Mouse (Mus musculus): Measurements from ENCODE around the gene Cd2.
A peak's percentile ranks its signal among the peaks of the same experiment; 100 is the strongest.

Cd2 gene

GRCm38 (mm10) chr3:101287911-101288311, at the start of gene Cd2:
Cd2 (minus strand) TSS chr3:101287939.
- no peak for DNase-seq (ENCODE audit: low spot score in 2 of 2)

GRCm38 (mm10) chr3:101328617-101329016, 40.9 kb upstream of the Cd2 start:
- no peak for DNase-seq (ENCODE audit: low spot score in 2 of 2)

DNA sequence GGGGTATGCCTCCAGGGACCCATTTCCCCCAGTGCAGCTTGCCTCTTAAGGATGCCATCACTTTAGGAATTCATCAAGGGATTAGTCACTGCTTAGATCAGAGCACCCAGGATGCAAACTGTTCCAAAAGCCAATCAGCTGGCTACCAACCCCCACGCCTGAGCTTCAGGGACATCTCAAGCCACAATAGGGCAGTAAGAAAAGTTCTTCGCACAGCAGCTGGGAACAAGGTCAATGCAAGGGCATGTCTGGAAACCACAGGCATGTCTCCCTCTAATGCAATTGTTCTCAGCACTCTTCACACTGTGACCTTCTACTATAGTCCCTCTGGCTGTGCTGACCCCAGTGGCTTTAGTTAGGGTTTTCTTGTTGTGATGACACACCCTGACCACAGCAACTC, 39.5 kb upstream of the Cd2 start:
- DNase-seq (ENCODE audit: low spot score in 2 of 2): no peak

DNA sequence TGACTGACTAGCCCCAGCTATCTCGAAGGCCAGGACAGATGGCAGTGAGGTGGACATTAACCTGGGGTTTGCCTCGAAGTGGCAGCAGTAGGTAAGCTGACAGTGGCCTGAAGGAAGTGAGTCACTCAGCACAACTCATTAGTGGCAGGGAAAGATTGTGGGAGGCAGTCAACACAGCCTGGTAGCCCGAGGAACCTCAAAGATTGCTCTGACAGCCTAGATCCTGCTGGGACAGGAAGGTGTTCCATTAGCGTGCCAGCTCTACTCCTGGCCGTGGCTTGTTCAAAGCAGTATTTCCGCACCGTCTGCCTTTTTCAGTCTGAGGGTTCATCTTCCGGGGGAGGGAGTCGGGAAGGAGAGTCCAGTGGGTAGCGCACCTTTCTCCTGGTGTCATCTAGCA, 34.7 kb upstream of the Cd2 start:
- DNase-seq (ENCODE audit: low spot score in 2 of 2): no peak

DNA sequence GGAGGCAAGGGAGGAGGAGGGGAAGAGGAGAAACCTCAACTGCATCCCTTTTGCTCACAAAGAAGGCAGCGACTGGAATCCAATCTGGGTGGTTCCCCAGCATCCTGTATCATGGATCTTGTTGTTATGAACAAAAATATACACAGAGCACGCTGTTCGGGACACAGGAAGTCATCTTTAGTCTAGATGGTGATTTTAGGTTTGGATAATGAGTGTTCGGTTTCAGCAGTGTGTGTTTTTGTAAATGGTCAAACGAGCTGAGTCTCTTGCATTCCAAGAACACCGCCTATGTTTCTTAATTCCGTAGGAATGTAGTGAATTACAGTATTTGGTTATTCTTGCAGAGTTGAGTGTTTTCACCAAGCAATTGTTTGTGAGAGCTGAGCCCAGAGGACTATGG, 33.1 kb upstream of the Cd2 start:
- no peak for DNase-seq (ENCODE audit: low spot score in 2 of 2)

DNA sequence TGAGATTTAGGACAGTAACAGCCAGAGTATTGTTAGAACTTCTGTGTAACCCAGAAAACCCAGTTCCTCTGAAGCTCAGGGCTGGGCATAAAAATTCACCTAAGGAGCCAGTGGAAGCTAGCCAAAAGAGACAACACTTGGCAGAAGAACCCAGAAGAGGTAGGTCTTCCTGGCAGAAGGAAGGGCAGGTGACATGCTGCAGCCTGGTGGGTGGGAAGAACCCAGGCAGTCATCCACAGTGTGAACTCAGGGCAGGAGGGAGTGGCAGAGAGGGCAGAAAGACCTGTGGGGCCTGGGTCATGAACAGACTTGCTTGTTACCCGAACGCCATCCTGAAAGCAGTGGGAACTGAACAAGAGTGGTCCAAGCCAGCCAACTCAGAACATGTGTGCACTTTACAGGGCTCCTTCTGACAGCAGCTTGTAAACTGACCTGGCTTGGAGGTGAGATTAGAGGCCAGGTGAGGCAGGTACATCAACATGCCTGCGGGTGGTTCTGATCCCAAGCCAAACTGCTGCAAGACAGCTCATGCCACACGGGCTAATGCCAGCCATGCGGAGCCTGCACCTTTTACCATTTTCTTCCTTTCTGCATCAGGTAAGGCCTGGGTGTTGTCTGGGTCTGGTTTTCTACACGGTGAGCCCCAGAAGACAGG, 30.9 kb upstream of the Cd2 start:
- DNase-seq (ENCODE audit: low spot score in 2 of 2): no peak

GRCm38 (mm10) chr3:101318115-101318514, 30.4 kb upstream of the Cd2 start:
- no peak for DNase-seq (ENCODE audit: low spot score in 2 of 2)

DNA sequence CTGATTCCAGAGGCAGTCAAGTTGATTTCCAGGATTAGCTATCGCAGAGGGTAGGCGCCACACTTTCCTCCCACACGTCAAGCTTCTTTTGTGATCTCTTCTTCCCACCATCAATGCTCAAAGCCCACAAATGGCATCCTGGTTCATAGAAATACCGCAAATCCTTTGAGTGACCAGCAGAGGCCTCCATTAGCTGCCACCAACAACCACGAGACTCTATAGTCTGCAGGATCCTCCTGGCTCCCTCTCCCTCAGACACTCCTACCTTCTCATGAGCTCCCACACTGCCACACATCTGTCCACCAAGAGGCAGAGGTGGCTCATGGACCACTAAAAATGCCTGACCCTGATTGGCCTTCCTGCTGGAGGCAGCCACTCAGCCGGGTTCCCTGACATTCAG, 27.2 kb upstream of the Cd2 start:
- DNase-seq (ENCODE audit: low spot score in 2 of 2): no peak

GRCm38 (mm10) chr3:101313266-101314051, 25.7 kb upstream of the Cd2 start:
- no peak for DNase-seq (ENCODE audit: low spot score in 2 of 2)

DNA sequence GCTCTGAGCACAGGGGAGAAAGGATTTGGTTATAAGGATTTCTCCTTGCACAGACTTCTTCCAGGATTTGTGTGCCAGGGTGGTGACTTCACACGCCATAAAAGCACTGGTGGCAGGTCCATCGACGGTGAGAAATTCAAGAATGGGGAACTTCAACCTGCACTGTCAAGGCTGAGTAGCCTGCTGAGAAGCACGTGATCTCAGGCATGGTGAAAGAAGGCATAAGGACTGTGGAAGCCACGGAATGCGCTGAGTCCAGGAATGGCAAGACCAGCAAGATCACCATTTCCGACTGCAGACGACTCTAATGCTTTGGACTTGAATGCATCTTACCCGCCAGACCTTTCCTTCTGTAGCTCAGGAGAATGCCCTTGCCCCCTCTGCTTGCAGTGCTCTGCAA, 23.2 kb upstream of the Cd2 start:
- DNase-seq (ENCODE audit: low spot score in 2 of 2): no peak

GRCm38 (mm10) chr3:101309626-101310025, 21.9 kb upstream of the Cd2 start:
- DNase-seq (ENCODE audit: low spot score in 2 of 2): no peak

DNA sequence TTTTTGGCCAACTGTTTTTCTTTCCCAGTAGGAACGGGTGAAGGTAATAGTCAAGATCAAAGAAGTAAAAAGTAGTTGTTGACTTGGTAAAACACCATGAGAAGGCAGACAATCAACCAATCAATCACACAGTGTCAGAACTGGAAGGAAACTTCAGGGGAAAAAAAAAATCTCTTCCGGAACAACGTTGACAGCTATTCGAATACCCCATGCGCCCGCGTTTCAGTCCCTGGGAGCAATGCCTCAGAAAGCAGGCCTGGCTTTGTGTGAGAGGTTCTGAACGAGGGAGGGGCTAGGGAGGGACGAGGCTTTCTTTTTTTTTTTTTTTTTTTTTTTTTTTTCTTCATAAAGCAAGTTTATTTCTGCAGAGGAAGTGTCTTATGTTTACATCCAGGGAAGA, 18.4 kb upstream of the Cd2 start:
- DNase-seq (ENCODE audit: low spot score in 2 of 2): no peak

- no peak for DNase-seq (ENCODE audit: low spot score in 2 of 2)
Measured at GRCm38 (mm10) chr3:101305046-101305445, 17.3 kb upstream of the Cd2 start.

- peak; percentile 60 to 67 for DNase-seq (ENCODE audit: low spot score in 2 of 2)
Measured at GRCm38 (mm10) chr3:101304156-101304555, 16.4 kb upstream of the Cd2 start.

GRCm38 (mm10) chr3:101300271-101301071, 12.7 kb upstream of the Cd2 start:
- DNase-seq (ENCODE audit: low spot score in 2 of 2): peak in 1 of 2 experiments; percentile 28

DNA sequence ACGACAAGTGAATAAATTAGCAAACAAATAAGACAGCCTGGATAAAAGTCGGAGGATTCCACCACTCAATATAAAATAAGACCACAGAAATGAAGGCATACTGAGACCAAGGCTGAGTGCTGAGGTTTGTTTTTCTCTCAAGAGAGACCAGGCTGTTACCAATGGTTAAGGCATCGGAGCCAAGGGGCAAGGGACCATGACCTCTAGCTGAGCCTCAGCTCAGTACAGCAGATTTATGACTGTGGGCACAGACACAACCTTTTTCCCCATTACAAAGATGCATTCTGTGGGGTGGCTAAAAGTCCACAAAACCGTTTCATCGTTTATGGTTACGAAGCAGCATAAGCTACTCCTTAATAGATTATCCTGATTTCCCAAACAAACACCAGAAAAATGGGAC, 11.9 kb upstream of the Cd2 start:
- DNase-seq (ENCODE audit: low spot score in 2 of 2): no peak

GRCm38 (mm10) chr3:101297221-101297620, 9.5 kb upstream of the Cd2 start:
- DNase-seq (ENCODE audit: low spot score in 2 of 2): no peak

GRCm38 (mm10) chr3:101295931-101296820, 8.4 kb upstream of the Cd2 start:
- DNase-seq (ENCODE audit: low spot score in 2 of 2): no peak

GRCm38 (mm10) chr3:101295366-101295867, 7.7 kb upstream of the Cd2 start:
- DNase-seq (ENCODE audit: low spot score in 2 of 2): peak; percentile 82 to 95

DNA sequence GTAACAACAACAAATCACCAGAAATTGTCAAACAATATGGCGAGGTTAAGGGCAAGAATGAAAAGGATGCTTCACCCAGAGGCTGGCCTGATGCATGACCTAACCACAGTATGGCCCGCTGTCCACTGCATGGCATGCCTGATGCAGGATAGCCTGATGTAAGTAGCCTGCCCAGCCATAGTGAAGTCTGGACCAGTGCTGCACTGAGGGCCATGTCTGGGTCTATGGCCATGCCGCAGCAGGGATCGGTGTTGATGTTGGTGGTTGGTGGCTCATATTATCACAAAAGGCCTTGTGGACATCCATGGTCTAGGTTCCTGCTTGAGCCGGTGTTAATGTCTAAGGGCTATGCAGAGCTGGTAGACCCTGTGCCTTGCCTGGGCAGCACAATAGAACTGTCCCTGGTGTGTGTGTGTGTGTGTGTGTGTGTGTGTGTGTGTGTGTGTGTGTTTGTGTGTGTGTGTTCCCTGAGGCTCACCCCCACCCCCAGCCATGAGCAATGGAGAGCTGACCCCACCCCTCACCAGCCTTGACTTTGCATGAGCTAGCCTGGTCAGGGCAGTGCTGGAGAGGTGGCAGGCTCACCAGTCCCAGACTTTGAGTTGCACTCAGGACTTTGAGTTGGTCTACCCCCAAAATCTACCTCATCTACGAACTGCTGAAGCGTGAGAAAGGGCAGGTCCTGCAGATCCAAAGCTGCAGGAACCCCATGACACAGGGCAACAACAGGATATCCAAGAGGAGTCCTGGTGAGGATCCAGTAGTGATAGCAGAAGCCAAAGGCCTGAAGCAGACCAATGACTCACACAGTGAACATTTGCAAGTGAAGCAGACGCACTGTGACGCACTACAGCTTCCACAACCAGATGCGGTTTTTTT, 7.0 kb upstream of the Cd2 start:
- DNase-seq (ENCODE audit: low spot score in 2 of 2): no peak

Measured in frontal cortex, postnatal 14 days (tissue).